In the genomic region with DNA sequence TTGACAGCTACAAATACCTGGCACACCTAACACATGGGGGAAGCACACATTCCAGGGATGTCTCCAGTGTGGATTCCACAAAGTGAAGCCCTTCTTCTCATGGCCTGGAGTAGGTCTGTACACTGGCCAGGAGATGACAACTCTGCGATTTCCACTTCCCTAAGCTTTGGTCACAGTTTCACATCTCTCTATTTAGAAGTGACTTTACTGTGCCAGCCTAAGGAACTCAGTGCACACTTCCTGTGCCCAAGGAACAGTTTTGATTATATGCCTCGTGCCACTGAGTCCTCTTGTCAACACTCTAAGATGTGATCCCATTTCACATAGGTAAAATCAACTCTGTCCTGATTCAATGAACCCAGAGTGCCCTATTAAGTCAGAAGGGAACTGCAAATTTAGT, we compare ENCODE assay signal across 12 mouse cellular contexts. TPM values are rescaled to one million over a fixed set of nuclear protein-coding genes. Genes with fewer than 3 reads are reported as not detected.
A peak's percentile ranks its signal among the peaks of the same experiment; 100 is the strongest.
DNase-seq lines count a peak whose midpoint lies in the region; ATAC-seq and TF ChIP-seq lines count a peak whose summit lies in the region.
"Had no signal": no experiment of that assay in that cellular context is flagged by ENCODE, and none has a peak within 500 bp of the region (broad histone marks: within the 10 kb centered on the region; RNA-seq: fewer than 3 reads in every experiment).

No protein-coding gene starts in this region.

- no peaks in the 10 kb centered on the region for H3K36me3 ChIP-seq in heart, embryonic 15.5 days
- no peaks in the 10 kb centered on the region for H3K36me3 ChIP-seq in thymus, adult 2 months (ENCODE audit: control insufficient read depth, insufficient read depth, low read length)
- H3K36me3 ChIP-seq: embryonic facial prominence, embryonic 13.5 days had no signal

- TF ChIP-seq POLR2A in thymus, adult 2 months (IDR thresholded peaks at IDR 0.05; ENCODE audit: control insufficient read depth, extremely low read depth, insufficient read depth, low read length, poor library complexity) = no peak
- no peak for TF ChIP-seq POLR2A in cortical plate, adult 2 months (IDR thresholded peaks at IDR 0.05; ENCODE audit: extremely low read depth, insufficient read depth, low read length)

- H3K9me3 ChIP-seq in heart, embryonic 15.5 days (replicated peaks) = no peaks in the 10 kb centered on the region
- H3K9me3 ChIP-seq: embryonic facial prominence, embryonic 13.5 days; G1E had no signal

- H3K4me3 ChIP-seq in heart, embryonic 15.5 days = no peak overlapping the region
- H3K4me3 ChIP-seq in thymus, adult 2 months (ENCODE audit: control insufficient read depth, insufficient read depth, low read length) = no peak overlapping the region
- H3K4me3 ChIP-seq in cortical plate, adult 2 months (ENCODE audit: insufficient read depth, low read length) = no peak overlapping the region
- H3K4me3 ChIP-seq: embryonic facial prominence, embryonic 13.5 days had no signal

- peak overlapping the region; percentile 90 for H3K27ac ChIP-seq in heart, embryonic 15.5 days
- peak overlapping the region; percentile 60 for H3K27ac ChIP-seq in thymus, adult 2 months (ENCODE audit: control insufficient read depth, insufficient read depth, low read length)
- H3K27ac ChIP-seq in cortical plate, adult 2 months (ENCODE audit: insufficient read depth, low read length) = peak overlapping the region; percentile 29
- H3K27ac ChIP-seq: embryonic facial prominence, embryonic 13.5 days had no signal

- H3K4me2 ChIP-seq in heart, embryonic 15.5 days = no peak overlapping the region
- H3K4me2 ChIP-seq: embryonic facial prominence, embryonic 13.5 days had no signal

- H3K9ac ChIP-seq in heart, embryonic 15.5 days = no peak overlapping the region
- H3K9ac ChIP-seq: embryonic facial prominence, embryonic 13.5 days had no signal

- no peak for ATAC-seq in heart, embryonic 15.5 days (replicated peaks; ENCODE audit: insufficient number of reproducible peaks, insufficient read depth, low FRiP score, low read depth)
- ATAC-seq in neutrophil, adult 5-6 weeks (ENCODE audit: extremely low read depth, insufficient number of reproducible peaks, low FRiP score, poor library complexity, severe bottlenecking) = peak; percentile 44; the same call in 1 of the 2 replicates
- ATAC-seq: hindbrain, embryonic 16.5 days had no signal

- intact Hi-C loops in heart, postnatal 10 days (cut with DNase I) = no loop called here

- H3K27me3 ChIP-seq in heart, embryonic 15.5 days = no peaks in the 10 kb centered on the region
- no peaks in the 10 kb centered on the region for H3K27me3 ChIP-seq in thymus, adult 2 months (ENCODE audit: control insufficient read depth, insufficient read depth, low read length)
- H3K27me3 ChIP-seq: embryonic facial prominence, embryonic 13.5 days had no signal

- no peak for DNase-seq in heart, postnatal 10 days
- DNase-seq in thymus, adult 2 months = no peak
- no peak for DNase-seq in thymus, postnatal 10 days (ENCODE audit: low spot score in 2 of 2)
- DNase-seq in cerebellum, adult 9-11 months = no peak
- DNase-seq: cerebellum, postnatal 25 days; kidney, adult 8-10 months had no signal

- TF ChIP-seq CTCF in thymus, adult 2 months (IDR thresholded peaks at IDR 0.05; ENCODE audit: borderline replicate concordance, control insufficient read depth, extremely low read depth, insufficient read depth, low read length, poor library complexity) = no peak
- TF ChIP-seq CTCF in cortical plate, adult 2 months (IDR thresholded peaks at IDR 0.05; ENCODE audit: extremely low read depth, insufficient read depth, low read length) = no peak

- peaks cover 92% of the 10 kb centered on the region for H3K4me1 ChIP-seq in heart, embryonic 15.5 days (replicated peaks)
- peaks cover 56% of the 10 kb centered on the region for H3K4me1 ChIP-seq in thymus, adult 2 months (replicated peaks; ENCODE audit: control insufficient read depth, insufficient read depth, low read length)
- H3K4me1 ChIP-seq in cortical plate, adult 2 months (ENCODE audit: control insufficient read depth, insufficient read depth, low read length) = peaks cover 4% of the 10 kb centered on the region; the same call in 1 of the 2 replicates

- WGBS in heart, embryonic 15.5 days = 44% methylated on average over 2 of the region's 2 CpGs
- WGBS in thymus, adult 2 months = 27% methylated on average over 2 of the region's 2 CpGs

RNA-seq across cellular contexts. Expression of gene B4galt1, which starts 13.4 kb away (rescaled TPM):
- 53.7 and 59.5 TPM in 2 replicates for polyA plus RNA-seq in heart, embryonic 15.5 days (2015; fragmentation: Nextera tagmentation; extraction: Ambion mirVana)
- 100 to 1,000 TPM in 1 of 2 experiments, 10 to 100 TPM in 1; 95.5 to 103 TPM for total RNA-seq in heart, postnatal 10 days (2021)
- 34.1 and 49.4 TPM in 2 replicates for polyA plus RNA-seq in thymus, adult 2 months (2012; rRNA removed)
- polyA plus RNA-seq in cortical plate, adult 2 months (2012; rRNA removed) = 4.2 and 4.3 TPM in 2 replicates
- total RNA-seq in neutrophil, adult 5-6 weeks (2017) = 28.4 and 31.2 TPM in 2 replicates

Comparison
In these comparisons a context has a peak if more than half of its experiments do, and no peak if none do; other contexts are left out.
1. H3K27ac ChIP-seq: peak in every context shown above with its lines; median percentile 90 in heart, embryonic 15.5 days; 60 in thymus, adult 2 months; 29 in cortical plate, adult 2 months.